Mouse (Mus musculus) liver, adult 2 months (tissue): Measurements from ENCODE around the gene Olfr658. TPM values are rescaled to one million over a fixed set of nuclear protein-coding genes. Genes with fewer than 3 reads are reported as not detected.

Source experiments
- DNase-seq: peaks from one replicate; pipeline ENCODE4 v3.0.0-alpha.2; 2011; ENCODE audit warnings: low read depth, low spot score; ENCODE audit errors: extremely low read depth
- H3K27ac ChIP-seq: fragments of 200-500 bp; replicated peaks from 2 replicates; pipeline ENCODE4 v1.5.1; 2012; ENCODE audit warnings: low read depth, mild to moderate bottlenecking, control low read depth, inconsistent platforms, low read length; ENCODE audit not compliant: insufficient read depth
- H3K27me3 ChIP-seq: fragments of 200-500 bp; 2 replicates; pipeline ENCODE4 v1.6.1; 2012; ENCODE audit warnings: mild to moderate bottlenecking, moderate library complexity, low read length, inconsistent platforms; ENCODE audit not compliant: control insufficient read depth, insufficient read depth
- H3K36me3 ChIP-seq: fragments of 200-500 bp; 2 replicates; pipeline ENCODE4 v1.6.1; 2012; ENCODE audit warnings: low read length, inconsistent platforms; ENCODE audit not compliant: control insufficient read depth, insufficient read depth
- H3K4me1 ChIP-seq: fragments of 200-500 bp; 2 replicates; pipeline ENCODE4 v1.6.1; 2011; ENCODE audit warnings: low read length; ENCODE audit not compliant: control insufficient read depth, insufficient read depth
- H3K4me3 ChIP-seq: fragments of 200-500 bp; 2 replicates; pipeline ENCODE4 v1.5.1; 2011; ENCODE audit warnings: low read depth, mild to moderate bottlenecking, control low read depth, low read length, moderate library complexity; ENCODE audit not compliant: insufficient read depth
- H3K79me2 ChIP-seq: fragments of 200-500 bp; 2 replicates; pipeline ENCODE4 v1.6.1; 2012; ENCODE audit warnings: inconsistent platforms, mild to moderate bottlenecking, low read length, moderate library complexity; ENCODE audit not compliant: control insufficient read depth, insufficient read depth
- H3K9ac ChIP-seq: fragments of 200-500 bp; 2 replicates; pipeline ENCODE4 v1.6.1; 2012; ENCODE audit warnings: low read depth, mild to moderate bottlenecking, control low read depth, inconsistent platforms, low read length
- CTCF ChIP-seq: fragments of 200-500 bp; IDR thresholded peaks from 2 replicates; pipeline ENCODE4 v1.5.1; 2011; ENCODE audit warnings: low read depth, low read length, control low read depth
- POLR2A ChIP-seq: fragments of 200-500 bp; IDR thresholded peaks from 2 replicates; pipeline ENCODE4 v1.6.1; 2011; ENCODE audit warnings: low read length, control low read depth; ENCODE audit not compliant: insufficient read depth; ENCODE audit errors: extremely low read depth
- WGBS: fragments of 180-500 bp; shearing (Covaris S2); methylation state at CpG from one replicate; pipeline ENCODE4 v1.1.7; 2018; 5-methylcytosine and 5-hydroxymethylcytosine counted together
- polyA plus RNA-seq: library from polyadenylated mRNA; depleted of rRNA; stranded (reverse); fragments of >200 nt; gene quantifications from 2 replicates; pipeline ENCODE4 v1.2.3, GENCODE M21; 2012; rRNA removed
- total RNA-seq: library from RNA; depleted of rRNA; stranded (reverse); fragments of >200 nt; gene quantifications from 2 replicates; pipeline ENCODE4 v1.2.3, GENCODE M21; 2014; rRNA removed

Olfr658 gene
- not detected in 2 replicates for total RNA-seq
- not detected in 2 replicates for polyA plus RNA-seq

GRCm38 (mm10) chr7:104646841-104647482, at the start of gene Olfr658:
Gene Olfr658 (minus strand): TSS chr7:104647305.
- Histone ChIP-seq H3K9ac (no peak within 1 kb of the TSS), H3K79me2 (no peaks in the 10 kb centered on the region), H3K4me1 (no peaks in the 10 kb centered on the region), H3K36me3 (no peaks in the 10 kb centered on the region), H3K27ac (no peak within 1 kb of the TSS), H3K27me3 (no peaks in the 10 kb centered on the region), H3K4me3 (peak within 1 kb of the TSS; percentile 26; the same call in 1 of the 2 replicates)
- peak; percentile 65 for TF ChIP-seq CTCF
- TF ChIP-seq POLR2A, result no peak
- 9% methylated on average over 21 of the region's 22 CpGs for WGBS
- DNase-seq, result peak; percentile 26

- WGBS, result 75% methylated on average over 2 of the region's 2 CpGs
- no peaks in the 10 kb centered on the region for H3K27me3 ChIP-seq
- no peak within 1 kb of the TSS for H3K27ac ChIP-seq
- H3K9ac ChIP-seq, result no peak within 1 kb of the TSS
- H3K79me2 ChIP-seq, result no peaks in the 10 kb centered on the region
- no peak for DNase-seq
- TF ChIP-seq CTCF, result no peak
- TF ChIP-seq POLR2A, result no peak
- no peak within 1 kb of the TSS for H3K4me3 ChIP-seq
- no peaks in the 10 kb centered on the region for H3K4me1 ChIP-seq
- H3K36me3 ChIP-seq, result no peaks in the 10 kb centered on the region
Observed at GRCm38 (mm10) chr7:104686201-104686600, 39.1 kb upstream of the Olfr658 start, which contains the start of gene Olfr661. Gene Olfr661 (plus strand): TSS chr7:104686501.

DNA sequence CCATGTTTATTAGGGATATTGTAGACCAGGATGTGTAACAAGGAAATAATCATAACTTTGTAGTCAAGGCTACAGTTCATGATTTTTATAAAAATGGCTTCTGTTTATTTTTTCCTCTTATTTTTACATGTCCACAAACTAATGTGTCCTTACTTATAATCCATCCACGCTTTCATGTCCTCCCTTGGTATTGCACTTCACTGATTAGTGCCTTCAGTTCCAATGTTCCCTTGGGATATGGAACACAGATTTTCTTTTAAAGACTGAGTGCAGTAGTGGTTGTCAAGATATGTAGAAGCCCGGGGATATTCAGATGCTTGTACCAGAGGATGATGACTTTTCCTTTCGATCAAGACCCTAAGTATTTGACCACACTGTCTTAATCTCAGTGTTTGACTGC, 19.3 kb upstream of the Olfr658 start, which contains the start of gene Olfr659:
Gene Olfr659, plus strand, starts transcription at position 301 of the 400 bp plus-strand sequence.
- H3K27ac ChIP-seq, result no peak within 1 kb of the TSS
- H3K4me3 ChIP-seq, result no peak within 1 kb of the TSS
- H3K27me3 ChIP-seq, result no peaks in the 10 kb centered on the region
- no peaks in the 10 kb centered on the region for H3K36me3 ChIP-seq
- 82% methylated on average over 3 of the region's 3 CpGs for WGBS
- H3K4me1 ChIP-seq, result no peaks in the 10 kb centered on the region
- no peaks in the 10 kb centered on the region for H3K79me2 ChIP-seq
- DNase-seq, result no peak
- TF ChIP-seq CTCF (no peak), POLR2A (no peak)
- no peak within 1 kb of the TSS for H3K9ac ChIP-seq

GRCm38 (mm10) chr7:104624494-104624893, 22.6 kb downstream of the Olfr658 start, which contains the start of gene Olfr657:
Gene Olfr657 (plus strand): TSS chr7:104624794.
- DNase-seq, result no peak
- Histone ChIP-seq H3K4me1 (no peaks in the 10 kb centered on the region), H3K27ac (no peak within 1 kb of the TSS), H3K4me3 (no peak within 1 kb of the TSS), H3K27me3 (no peaks in the 10 kb centered on the region), H3K79me2 (no peaks in the 10 kb centered on the region), H3K9ac (no peak within 1 kb of the TSS), H3K36me3 (no peaks in the 10 kb centered on the region)
- TF ChIP-seq CTCF (no peak), POLR2A (no peak)

DNA sequence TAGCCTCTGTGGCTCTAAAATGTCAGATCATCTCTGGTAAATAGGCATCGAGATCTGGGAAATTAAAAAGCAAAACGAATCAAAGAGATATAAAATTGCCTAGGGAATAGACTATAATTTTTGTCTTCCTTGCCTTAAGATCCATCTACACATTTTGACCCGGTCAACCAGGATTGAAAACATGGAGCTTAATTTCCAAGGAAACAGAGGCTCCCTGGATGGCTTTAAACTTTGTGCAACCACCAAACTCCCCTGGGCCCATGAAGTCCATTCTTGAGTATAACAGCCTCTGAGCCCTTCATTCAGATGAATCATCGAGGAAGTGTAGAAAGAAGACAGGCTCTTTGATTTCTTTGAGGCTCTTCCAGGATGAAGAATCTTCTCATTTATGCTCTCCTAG, 33.5 kb downstream of the Olfr658 start, which contains the start of gene Olfr656:
Gene Olfr656, plus strand, starts transcription at position 301 of the 400 bp plus-strand sequence.
- Histone ChIP-seq H3K27me3 (no peaks in the 10 kb centered on the region), H3K4me1 (no peaks in the 10 kb centered on the region), H3K4me3 (no peak within 1 kb of the TSS), H3K9ac (no peak within 1 kb of the TSS), H3K79me2 (no peaks in the 10 kb centered on the region), H3K36me3 (no peaks in the 10 kb centered on the region), H3K27ac (no peak within 1 kb of the TSS)
- no peak for TF ChIP-seq CTCF
- TF ChIP-seq POLR2A, result no peak
- WGBS, result 71% methylated on average over 4 of the region's 4 CpGs
- DNase-seq, result no peak

DNA sequence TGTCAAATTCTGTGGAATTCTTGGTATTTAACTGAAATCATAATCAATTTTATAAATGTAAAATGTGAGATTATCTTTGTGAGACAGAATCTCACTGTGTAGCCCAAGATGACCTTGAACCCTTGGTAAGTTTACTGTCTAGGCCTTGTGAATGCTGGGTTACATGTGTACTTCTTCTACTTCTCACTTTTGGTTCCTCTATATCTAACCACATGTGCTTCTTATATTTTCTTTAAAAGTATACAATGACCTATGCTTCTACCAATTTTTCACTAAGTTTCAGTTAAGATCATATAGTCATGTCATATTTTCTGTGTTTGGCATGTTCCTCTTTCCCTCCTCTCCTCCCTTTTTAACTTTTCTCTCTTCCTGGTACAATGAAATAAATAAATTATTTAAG, 42.4 kb downstream of the Olfr658 start:
- no peak for DNase-seq
- Histone ChIP-seq H3K79me2 (no peaks in the 10 kb centered on the region), H3K27me3 (no peaks in the 10 kb centered on the region), H3K9ac (no peak overlapping the region), H3K4me3 (no peak overlapping the region), H3K27ac (no peak overlapping the region), H3K4me1 (no peaks in the 10 kb centered on the region), H3K36me3 (no peaks in the 10 kb centered on the region)
- no peak for TF ChIP-seq POLR2A
- no peak for TF ChIP-seq CTCF
